14 mouse cellular contexts compared by ENCODE assay signal in genomic region chr6:117871034-117871433, GRCm38 (mm10).
"Had no signal": no experiment of that assay in that cellular context is flagged by ENCODE, and none has a peak within 500 bp of the region (broad histone marks: within the 10 kb centered on the region; RNA-seq: fewer than 3 reads in every experiment).

No protein-coding gene starts in this region.

- ATAC-seq: intestine, embryonic 16.5 days; lung, postnatal 0 days; midbrain, embryonic 13.5 days had no signal

- H3K27ac ChIP-seq: limb, embryonic 12.5 days; midbrain, embryonic 13.5 days; neural tube, embryonic 15.5 days; stomach, embryonic 15.5 days had no signal

- DNase-seq: kidney, adult 2 months; layer of hippocampus, adult 9-11 months; layer of hippocampus, postnatal 36 days; lung, adult 2 months; lung, postnatal 36 days; right cerebral cortex, postnatal 14 days; thymus, adult 18-20 months; thymus, postnatal 14 days had no signal

- H3K4me1 ChIP-seq: limb, embryonic 12.5 days; midbrain, embryonic 13.5 days; neural tube, embryonic 15.5 days; stomach, embryonic 15.5 days had no signal

- H3K9ac ChIP-seq: limb, embryonic 12.5 days; midbrain, embryonic 13.5 days; neural tube, embryonic 15.5 days; stomach, embryonic 15.5 days had no signal

- H3K4me2 ChIP-seq: limb, embryonic 12.5 days; midbrain, embryonic 13.5 days; neural tube, embryonic 15.5 days; stomach, embryonic 15.5 days had no signal

- H3K4me3 ChIP-seq: limb, embryonic 12.5 days; midbrain, embryonic 13.5 days; neural tube, embryonic 15.5 days; stomach, embryonic 15.5 days had no signal

- H3K9me3 ChIP-seq: limb, embryonic 12.5 days; midbrain, embryonic 13.5 days; neural tube, embryonic 15.5 days; stomach, embryonic 15.5 days had no signal

- H3K27me3 ChIP-seq: limb, embryonic 12.5 days; midbrain, embryonic 13.5 days; neural tube, embryonic 15.5 days; stomach, embryonic 15.5 days had no signal

- H3K36me3 ChIP-seq: stomach, embryonic 15.5 days had no signal
